Mouse (Mus musculus): ENCODE results near the gene Lipf. TPM values are rescaled to one million over a fixed set of nuclear protein-coding genes. Genes with fewer than 3 reads are reported as not detected.

The Lipf gene
- polyA plus RNA-seq (2015; fragmentation: Nextera tagmentation; extraction: Ambion mirVana), result 0.10 TPM in 1 of 2 replicates, not detected in the other

GRCm38 (mm10) chr19:33960887-33961286 is at the start of gene Lipf:
Lipf (plus strand) TSS chr19:33961187.
- no peaks in the 10 kb centered on the region for H3K4me1 ChIP-seq (replicated peaks)
- H3K27ac ChIP-seq, result no peak within 1 kb of the TSS
- ATAC-seq, result no peak
- no peaks in the 10 kb centered on the region for H3K27me3 ChIP-seq (replicated peaks)
- H3K9me3 ChIP-seq, result no peaks in the 10 kb centered on the region
- H3K9ac ChIP-seq, result no peak within 1 kb of the TSS
- no peaks in the 10 kb centered on the region for H3K36me3 ChIP-seq
- H3K4me2 ChIP-seq (replicated peaks), result no peak within 1 kb of the TSS
- no peak within 1 kb of the TSS for H3K4me3 ChIP-seq (replicated peaks)

- no peak overlapping the region for H3K9ac ChIP-seq
- no peak overlapping the region for H3K4me3 ChIP-seq (replicated peaks)
- no peaks in the 10 kb centered on the region for H3K4me1 ChIP-seq (replicated peaks)
- no peaks in the 10 kb centered on the region for H3K27me3 ChIP-seq (replicated peaks)
- no peaks in the 10 kb centered on the region for H3K9me3 ChIP-seq
- H3K36me3 ChIP-seq, result no peaks in the 10 kb centered on the region
- no peak overlapping the region for H3K27ac ChIP-seq
- no peak for ATAC-seq
- H3K4me2 ChIP-seq (replicated peaks), result no peak overlapping the region
These were observed 36.9 kb upstream of the Lipf start for GRCm38 (mm10) chr19:33924099-33924498.

- H3K9ac ChIP-seq, result no peak overlapping the region
- no peak overlapping the region for H3K4me2 ChIP-seq (replicated peaks)
- H3K27me3 ChIP-seq (replicated peaks), result no peaks in the 10 kb centered on the region
- H3K36me3 ChIP-seq, result no peaks in the 10 kb centered on the region
- H3K4me1 ChIP-seq (replicated peaks), result no peaks in the 10 kb centered on the region
- no peak overlapping the region for H3K27ac ChIP-seq
- ATAC-seq, result no peak
- H3K4me3 ChIP-seq (replicated peaks), result no peak overlapping the region
- WGBS, result 50% methylated on average over 3 of the region's 3 CpGs
- H3K9me3 ChIP-seq, result no peaks in the 10 kb centered on the region
These were observed 18.0 kb downstream of the Lipf start for GRCm38 (mm10) chr19:33979007-33979406.

GRCm38 (mm10) chr19:33983043-33983442 is 22.1 kb downstream of the Lipf start:
- Histone ChIP-seq H3K9ac (no peak overlapping the region), H3K27ac (no peak overlapping the region), H3K4me3 (replicated peaks) (no peak overlapping the region), H3K9me3 (no peaks in the 10 kb centered on the region), H3K4me1 (replicated peaks) (no peaks in the 10 kb centered on the region), H3K27me3 (replicated peaks) (no peaks in the 10 kb centered on the region), H3K4me2 (replicated peaks) (no peak overlapping the region), H3K36me3 (no peaks in the 10 kb centered on the region)
- ATAC-seq, result no peak
- WGBS, result 67% methylated on average over 3 of the region's 3 CpGs

- Histone ChIP-seq H3K9ac (no peak within 1 kb of the TSS), H3K4me3 (replicated peaks) (no peak within 1 kb of the TSS), H3K9me3 (no peaks in the 10 kb centered on the region), H3K4me1 (replicated peaks) (no peaks in the 10 kb centered on the region), H3K27ac (no peak within 1 kb of the TSS), H3K4me2 (replicated peaks) (no peak within 1 kb of the TSS), H3K36me3 (no peaks in the 10 kb centered on the region), H3K27me3 (replicated peaks) (no peaks in the 10 kb centered on the region)
- no peak for ATAC-seq
- WGBS, result 84% methylated on average over 6 of the region's 6 CpGs
These were observed 47.0 kb downstream of the Lipf start, which contains the start of gene Lipk for GRCm38 (mm10) chr19:34008002-34008401. Lipk (plus strand) TSS chr19:34008290.

GRCm38 (mm10) chr19:34021440-34022172 is 60.6 kb downstream of the Lipf start:
- no peaks in the 10 kb centered on the region for H3K36me3 ChIP-seq
- 73% methylated on average over 11 of the region's 11 CpGs for WGBS
- no peaks in the 10 kb centered on the region for H3K9me3 ChIP-seq
- H3K27ac ChIP-seq, result no peak overlapping the region
- ATAC-seq, result peak; percentile 87
- H3K9ac ChIP-seq, result no peak overlapping the region
- no peak overlapping the region for H3K4me3 ChIP-seq (replicated peaks)
- no peaks in the 10 kb centered on the region for H3K4me1 ChIP-seq (replicated peaks)
- no peaks in the 10 kb centered on the region for H3K27me3 ChIP-seq (replicated peaks)
- H3K4me2 ChIP-seq (replicated peaks), result no peak overlapping the region

GRCm38 (mm10) chr19:34022759-34023158 is 61.8 kb downstream of the Lipf start:
- no peaks in the 10 kb centered on the region for H3K9me3 ChIP-seq
- no peaks in the 10 kb centered on the region for H3K27me3 ChIP-seq (replicated peaks)
- no peak overlapping the region for H3K4me3 ChIP-seq (replicated peaks)
- H3K4me1 ChIP-seq (replicated peaks), result no peaks in the 10 kb centered on the region
- H3K9ac ChIP-seq, result no peak overlapping the region
- 39% methylated on average over 3 of the region's 3 CpGs for WGBS
- no peak overlapping the region for H3K27ac ChIP-seq
- H3K4me2 ChIP-seq (replicated peaks), result no peak overlapping the region
- ATAC-seq, result no peak
- no peaks in the 10 kb centered on the region for H3K36me3 ChIP-seq

Other genes with a start within 250 kb of the Lipf start
- 0.15 and 0.16 TPM in 2 replicates for gene Lipo2, start 209.8 kb upstream of the Lipf start, polyA plus RNA-seq (2015; fragmentation: Nextera tagmentation; extraction: Ambion mirVana)
- 14.5 and 14.6 TPM in 2 replicates for gene Lipo3, start 199.2 kb upstream of the Lipf start, polyA plus RNA-seq (2015; fragmentation: Nextera tagmentation; extraction: Ambion mirVana)
- gene Lipo1, start 173.7 kb upstream of the Lipf start, polyA plus RNA-seq (2015; fragmentation: Nextera tagmentation; extraction: Ambion mirVana), result not detected in 2 replicates
- not detected in 2 replicates for gene Lipk, start 47.1 kb downstream of the Lipf start, polyA plus RNA-seq (2015; fragmentation: Nextera tagmentation; extraction: Ambion mirVana)
- not detected in 2 replicates for gene Lipn, start 106.2 kb downstream of the Lipf start, polyA plus RNA-seq (2015; fragmentation: Nextera tagmentation; extraction: Ambion mirVana)
- not detected in 2 replicates for gene Lipm, start 139.7 kb downstream of the Lipf start, polyA plus RNA-seq (2015; fragmentation: Nextera tagmentation; extraction: Ambion mirVana)
- gene Ankrd22, start 204.9 kb downstream of the Lipf start, polyA plus RNA-seq (2015; fragmentation: Nextera tagmentation; extraction: Ambion mirVana), result 1.5 and 1.7 TPM in 2 replicates
- gene Stambpl1, start 231.0 kb downstream of the Lipf start, polyA plus RNA-seq (2015; fragmentation: Nextera tagmentation; extraction: Ambion mirVana), result 19.6 and 20.2 TPM in 2 replicates